Mouse (Mus musculus) limb, embryonic 11.5 days (tissue): ENCODE results near the gene Rnf20. TPM values are rescaled to one million over a fixed set of nuclear protein-coding genes. Genes with fewer than 3 reads are reported as not detected.
"Not testable (repeated sequence)": the region's sequence is repeated elsewhere in the genome, so short reads cannot be mapped to it uniquely, and the experiment has no call there.

Source experiments
- ATAC-seq: fragments of 200-750 bp; cut with Nextera tagmentation; 2 replicates; pipeline ENCODE4 v1.8.0; 2017; ENCODE audit warnings: low read depth; ENCODE audit not compliant: insufficient number of reproducible peaks, low FRiP score, low TSS enrichment
- DNase-seq: peaks from one replicate; pipeline ENCODE4 v3.0.0-alpha.2; 2015; ENCODE audit warnings: low spot score
- H3K27ac ChIP-seq: fragments of 300-500 bp; sonication (generic); replicated peaks from 2 replicates; pipeline ENCODE4 v1.5.1; 2014; ENCODE audit warnings: low read depth, mild to moderate bottlenecking, low read length
- H3K27me3 ChIP-seq: fragments of 300-500 bp; sonication (generic); 2 replicates; pipeline ENCODE4 v1.6.1; 2014; ENCODE audit warnings: mild to moderate bottlenecking, low read length, mixed read lengths; ENCODE audit not compliant: control insufficient read depth, insufficient read depth
- H3K36me3 ChIP-seq: fragments of 300-500 bp; sonication (generic); 2 replicates; pipeline ENCODE4 v1.6.1; 2014; ENCODE audit warnings: mild to moderate bottlenecking, low read length, moderate library complexity, mixed read lengths; ENCODE audit not compliant: control insufficient read depth, insufficient read depth
- H3K4me1 ChIP-seq: fragments of 300-500 bp; sonication (generic); 2 replicates; pipeline ENCODE4 v1.6.1; 2014; ENCODE audit warnings: low read length, mixed read lengths; ENCODE audit not compliant: control insufficient read depth, insufficient read depth
- H3K4me2 ChIP-seq: fragments of 300-500 bp; sonication (generic); 2 replicates; pipeline ENCODE4 v1.6.1; 2014; ENCODE audit warnings: low read depth, mild to moderate bottlenecking, moderate library complexity; ENCODE audit not compliant: severe bottlenecking
- H3K4me3 ChIP-seq: fragments of 300-500 bp; sonication (generic); 2 replicates; pipeline ENCODE4 v1.5.1; 2014; ENCODE audit warnings: low read depth, low read length
- H3K9ac ChIP-seq: fragments of 300-500 bp; sonication (generic); 2 replicates; pipeline ENCODE4 v1.6.1; 2014; ENCODE audit warnings: mild to moderate bottlenecking, low read length
- H3K9me3 ChIP-seq: fragments of 300-500 bp; sonication (generic); 2 replicates; pipeline ENCODE4 v1.6.1; 2016; ENCODE audit warnings: low read length; ENCODE audit not compliant: control insufficient read depth
- WGBS: fragments of 180-500 bp; shearing (Covaris S2); extraction: QIAGEN DNeasy Blood & Tissue Kit; methylation state at CpG from one replicate; pipeline ENCODE4 v1.1.7; 2014; 5-methylcytosine and 5-hydroxymethylcytosine counted together
- polyA plus RNA-seq: library from polyadenylated mRNA; unstranded; fragments of >200 nt; fragmentation: Nextera tagmentation; extraction: Ambion mirVana; gene quantifications from 2 replicates; pipeline ENCODE4 v1.2.1, GENCODE M21; 2014

Gene Rnf20
- polyA plus RNA-seq, 1 experiment from 2014 or later: 67.5 TPM

GRCm38 (mm10) chr4:49603161-49603560, 28.6 kb upstream of the Rnf20 start:
- no peak overlapping the region for H3K9ac ChIP-seq
- DNase-seq (no peak), ATAC-seq (no peak)
- no peaks in the 10 kb centered on the region for H3K9me3 ChIP-seq
- no peaks in the 10 kb centered on the region for H3K27me3 ChIP-seq
- H3K27ac ChIP-seq: no peak overlapping the region
- no peaks in the 10 kb centered on the region for H3K36me3 ChIP-seq
- H3K4me3 ChIP-seq: no peak overlapping the region
- H3K4me1 ChIP-seq: no peaks in the 10 kb centered on the region
- 77% methylated on average over 2 of the region's 2 CpGs for WGBS
- H3K4me2 ChIP-seq: no peak overlapping the region

GRCm38 (mm10) chr4:49604016-49604546, 27.7 kb upstream of the Rnf20 start:
- H3K27ac ChIP-seq: no peak overlapping the region
- 45% methylated on average over 1 of the region's 1 CpGs for WGBS
- no peak overlapping the region for H3K4me2 ChIP-seq
- H3K4me1 ChIP-seq: no peaks in the 10 kb centered on the region
- no peaks in the 10 kb centered on the region for H3K9me3 ChIP-seq
- no peak overlapping the region for H3K4me3 ChIP-seq
- H3K9ac ChIP-seq: no peak overlapping the region
- H3K36me3 ChIP-seq: no peaks in the 10 kb centered on the region
- DNase-seq (no peak), ATAC-seq (no peak)
- H3K27me3 ChIP-seq: no peaks in the 10 kb centered on the region

GRCm38 (mm10) chr4:49604616-49605015, 27.2 kb upstream of the Rnf20 start:
- H3K27me3 ChIP-seq: no peaks in the 10 kb centered on the region
- no peaks in the 10 kb centered on the region for H3K36me3 ChIP-seq
- no peak for ATAC-seq
- no peak for DNase-seq
- H3K4me2 ChIP-seq: no peak overlapping the region
- H3K4me1 ChIP-seq: no peaks in the 10 kb centered on the region
- WGBS: 96% methylated on average over 5 of the region's 5 CpGs
- H3K9ac ChIP-seq: no peak overlapping the region
- no peak overlapping the region for H3K4me3 ChIP-seq
- H3K9me3 ChIP-seq: no peaks in the 10 kb centered on the region
- no peak overlapping the region for H3K27ac ChIP-seq

- Histone ChIP-seq H3K27ac (no peak overlapping the region), H3K4me2 (no peak overlapping the region), H3K9me3 (no peaks in the 10 kb centered on the region), H3K27me3 (no peaks in the 10 kb centered on the region), H3K4me3 (no peak overlapping the region), H3K4me1 (no peaks in the 10 kb centered on the region), H3K9ac (no peak overlapping the region), H3K36me3 (no peaks in the 10 kb centered on the region)
- ATAC-seq (no peak), DNase-seq (no peak)
- WGBS: 92% methylated on average over 1 of the region's 1 CpGs
These were observed 26.3 kb upstream of the Rnf20 start for GRCm38 (mm10) chr4:49605459-49605858.

GRCm38 (mm10) chr4:49616924-49617323, 14.9 kb upstream of the Rnf20 start:
- Histone ChIP-seq H3K9me3 (no peaks in the 10 kb centered on the region), H3K27me3 (no peaks in the 10 kb centered on the region), H3K9ac (no peak overlapping the region), H3K27ac (no peak overlapping the region), H3K4me3 (no peak overlapping the region), H3K4me1 (no peaks in the 10 kb centered on the region), H3K4me2 (no peak overlapping the region), H3K36me3 (no peaks in the 10 kb centered on the region)
- DNase-seq (no peak), ATAC-seq (no peak)
- WGBS: 94% methylated on average over 10 of the region's 10 CpGs

GRCm38 (mm10) chr4:49619861-49620260, 11.9 kb upstream of the Rnf20 start:
- not testable (repeated sequence) for H3K4me1 ChIP-seq, H3K9ac ChIP-seq, H3K27ac ChIP-seq, H3K27me3 ChIP-seq, ATAC-seq, H3K9me3 ChIP-seq, DNase-seq, H3K4me2 ChIP-seq, H3K4me3 ChIP-seq, H3K36me3 ChIP-seq
- 92% methylated on average over 7 of the region's 7 CpGs for WGBS

- Histone ChIP-seq H3K4me1 (no peaks in the 10 kb centered on the region), H3K4me2 (no peak overlapping the region), H3K9me3 (no peaks in the 10 kb centered on the region), H3K27ac (no peak overlapping the region), H3K9ac (no peak overlapping the region), H3K27me3 (no peaks in the 10 kb centered on the region), H3K4me3 (no peak overlapping the region), H3K36me3 (no peaks in the 10 kb centered on the region)
- WGBS: 79% methylated on average over 2 of the region's 2 CpGs
- ATAC-seq (no peak), DNase-seq (no peak)
These were observed 9.5 kb upstream of the Rnf20 start for GRCm38 (mm10) chr4:49622272-49622671.

- Histone ChIP-seq H3K9ac (no peak overlapping the region), H3K9me3 (no peaks in the 10 kb centered on the region), H3K4me2 (no peak overlapping the region), H3K4me1 (no peaks in the 10 kb centered on the region), H3K36me3 (no peaks in the 10 kb centered on the region), H3K4me3 (no peak overlapping the region), H3K27ac (no peak overlapping the region), H3K27me3 (no peaks in the 10 kb centered on the region)
- DNase-seq (no peak), ATAC-seq (no peak)
- 79% methylated on average over 4 of the region's 4 CpGs for WGBS
These were observed 7.9 kb upstream of the Rnf20 start for GRCm38 (mm10) chr4:49623916-49624315.

- not testable (repeated sequence) for DNase-seq, H3K27me3 ChIP-seq, H3K9me3 ChIP-seq, H3K9ac ChIP-seq, H3K36me3 ChIP-seq, ATAC-seq, H3K4me1 ChIP-seq, H3K27ac ChIP-seq, H3K4me3 ChIP-seq, H3K4me2 ChIP-seq
- 88% methylated on average over 4 of the region's 4 CpGs for WGBS
These were observed 6.8 kb upstream of the Rnf20 start for GRCm38 (mm10) chr4:49624969-49625368.
